Mouse (Mus musculus): ENCODE results near the gene Tlx1. TPM values are rescaled to one million over a fixed set of nuclear protein-coding genes. Genes with fewer than 3 reads are reported as not detected.

Tlx1 gene
- polyA plus RNA-seq (2015; fragmentation: Nextera tagmentation; extraction: Ambion mirVana) = not detected in 2 replicates

GRCm38 (mm10) chr19:45150490-45151181, at the start of gene Tlx1:
TSS of gene Tlx1 (plus strand) at chr19:45150680.
- H3K4me2 ChIP-seq = peak within 1 kb of the TSS; percentile 41
- ATAC-seq (replicated peaks) = no peak
- H3K36me3 ChIP-seq (replicated peaks) = no peaks in the 10 kb centered on the region
- H3K4me3 ChIP-seq = peak within 1 kb of the TSS; percentile 17; the same call in 1 of the 2 replicates
- no peaks in the 10 kb centered on the region for H3K9me3 ChIP-seq
- WGBS = under 1% methylated on average over 56 of the region's 61 CpGs
- no peak within 1 kb of the TSS for H3K27ac ChIP-seq
- peaks cover 14% of the 10 kb centered on the region for H3K4me1 ChIP-seq
- peaks cover 92% of the 10 kb centered on the region for H3K27me3 ChIP-seq (replicated peaks)
- H3K9ac ChIP-seq = no peak within 1 kb of the TSS

GRCm38 (mm10) chr19:45105591-45105990, 44.9 kb upstream of the Tlx1 start:
- Histone ChIP-seq H3K9me3 (no peaks in the 10 kb centered on the region), H3K9ac (no peak overlapping the region), H3K4me3 (no peak overlapping the region), H3K36me3 (replicated peaks) (no peaks in the 10 kb centered on the region), H3K4me2 (no peak overlapping the region), H3K27ac (no peak overlapping the region), H3K27me3 (replicated peaks) (no peaks in the 10 kb centered on the region), H3K4me1 (0 out of 2 replicates have a peak, but pooled peaks cover 3% of the 10 kb centered on the region)
- ATAC-seq (replicated peaks) = no peak
- 66% methylated on average over 1 of the region's 1 CpGs for WGBS

- Histone ChIP-seq H3K4me1 (0 out of 2 replicates have a peak, but pooled peaks cover 3% of the 10 kb centered on the region), H3K9me3 (no peaks in the 10 kb centered on the region), H3K4me3 (no peak overlapping the region), H3K36me3 (replicated peaks) (no peaks in the 10 kb centered on the region), H3K27ac (no peak overlapping the region), H3K4me2 (no peak overlapping the region), H3K9ac (no peak overlapping the region), H3K27me3 (replicated peaks) (no peaks in the 10 kb centered on the region)
- WGBS = 59% methylated on average over 6 of the region's 6 CpGs
- ATAC-seq (replicated peaks) = no peak
These were observed 43.8 kb upstream of the Tlx1 start for GRCm38 (mm10) chr19:45106689-45107088.

GRCm38 (mm10) chr19:45110681-45111080, 39.8 kb upstream of the Tlx1 start:
- H3K27me3 ChIP-seq (replicated peaks) = peaks cover 4% of the 10 kb centered on the region; the same call in 1 of the 2 replicates
- no peak overlapping the region for H3K4me3 ChIP-seq
- WGBS = 82% methylated on average over 8 of the region's 8 CpGs
- H3K9me3 ChIP-seq = no peaks in the 10 kb centered on the region
- peaks cover 8% of the 10 kb centered on the region for H3K4me1 ChIP-seq
- H3K9ac ChIP-seq = no peak overlapping the region
- no peak for ATAC-seq (replicated peaks)
- no peaks in the 10 kb centered on the region for H3K36me3 ChIP-seq (replicated peaks)
- H3K4me2 ChIP-seq = no peak overlapping the region
- H3K27ac ChIP-seq = no peak overlapping the region

GRCm38 (mm10) chr19:45112444-45112843, 38.0 kb upstream of the Tlx1 start:
- Histone ChIP-seq H3K4me1 (peaks cover 6% of the 10 kb centered on the region), H3K4me2 (no peak overlapping the region), H3K27me3 (replicated peaks) (peaks cover 4% of the 10 kb centered on the region; the same call in 1 of the 2 replicates), H3K9ac (no peak overlapping the region), H3K36me3 (replicated peaks) (no peaks in the 10 kb centered on the region), H3K4me3 (no peak overlapping the region), H3K27ac (no peak overlapping the region), H3K9me3 (no peaks in the 10 kb centered on the region)
- no peak for ATAC-seq (replicated peaks)
- WGBS = 84% methylated on average over 6 of the region's 6 CpGs

GRCm38 (mm10) chr19:45113791-45114460, 36.6 kb upstream of the Tlx1 start:
- no peak overlapping the region for H3K4me3 ChIP-seq
- no peak for ATAC-seq (replicated peaks)
- no peaks in the 10 kb centered on the region for H3K36me3 ChIP-seq (replicated peaks)
- no peak overlapping the region for H3K27ac ChIP-seq
- H3K9me3 ChIP-seq = no peaks in the 10 kb centered on the region
- WGBS = 2% methylated on average over 18 of the region's 18 CpGs
- no peak overlapping the region for H3K4me2 ChIP-seq
- peaks cover 6% of the 10 kb centered on the region for H3K4me1 ChIP-seq
- H3K27me3 ChIP-seq (replicated peaks) = peaks cover 4% of the 10 kb centered on the region; the same call in 1 of the 2 replicates
- H3K9ac ChIP-seq = no peak overlapping the region

- no peak for ATAC-seq (replicated peaks)
- Histone ChIP-seq H3K4me2 (no peak overlapping the region), H3K9me3 (no peaks in the 10 kb centered on the region), H3K27ac (no peak overlapping the region), H3K36me3 (replicated peaks) (no peaks in the 10 kb centered on the region), H3K27me3 (replicated peaks) (peaks cover 4% of the 10 kb centered on the region; the same call in 1 of the 2 replicates), H3K4me3 (no peak overlapping the region), H3K9ac (no peak overlapping the region), H3K4me1 (peaks cover 6% of the 10 kb centered on the region)
- WGBS = 21% methylated on average over 3 of the region's 3 CpGs
These were observed 35.7 kb upstream of the Tlx1 start for GRCm38 (mm10) chr19:45114772-45115171.

GRCm38 (mm10) chr19:45116798-45117197, 33.7 kb upstream of the Tlx1 start:
- ATAC-seq (replicated peaks) = no peak
- no peak overlapping the region for H3K4me3 ChIP-seq
- 63% methylated on average over 1 of the region's 1 CpGs for WGBS
- no peaks in the 10 kb centered on the region for H3K36me3 ChIP-seq (replicated peaks)
- H3K4me2 ChIP-seq = no peak overlapping the region
- no peak overlapping the region for H3K9ac ChIP-seq
- peaks cover 4% of the 10 kb centered on the region; the same call in 1 of the 2 replicates for H3K27me3 ChIP-seq (replicated peaks)
- H3K4me1 ChIP-seq = peaks cover 6% of the 10 kb centered on the region
- H3K9me3 ChIP-seq = no peaks in the 10 kb centered on the region
- H3K27ac ChIP-seq = no peak overlapping the region

- H3K4me2 ChIP-seq = no peak overlapping the region
- H3K4me1 ChIP-seq = peaks cover 3% of the 10 kb centered on the region; the same call in 1 of the 2 replicates
- H3K9me3 ChIP-seq = no peaks in the 10 kb centered on the region
- no peak overlapping the region for H3K4me3 ChIP-seq
- H3K27me3 ChIP-seq (replicated peaks) = peaks cover 38% of the 10 kb centered on the region
- H3K9ac ChIP-seq = no peak overlapping the region
- 17% methylated on average over 14 of the region's 14 CpGs for WGBS
- H3K27ac ChIP-seq = no peak overlapping the region
- ATAC-seq (replicated peaks) = no peak
- no peaks in the 10 kb centered on the region for H3K36me3 ChIP-seq (replicated peaks)
These were observed 18.4 kb upstream of the Tlx1 start for GRCm38 (mm10) chr19:45131966-45132628.

- Histone ChIP-seq H3K4me1 (peaks cover 8% of the 10 kb centered on the region), H3K27ac (no peak overlapping the region), H3K36me3 (replicated peaks) (no peaks in the 10 kb centered on the region), H3K9ac (no peak overlapping the region), H3K4me3 (no peak overlapping the region), H3K27me3 (replicated peaks) (peaks cover 94% of the 10 kb centered on the region), H3K9me3 (no peaks in the 10 kb centered on the region), H3K4me2 (no peak overlapping the region)
- WGBS = 14% methylated on average over 3 of the region's 3 CpGs
- no peak for ATAC-seq (replicated peaks)
These were observed 7.9 kb upstream of the Tlx1 start for GRCm38 (mm10) chr19:45142531-45142930.

- H3K4me2 ChIP-seq = peak overlapping the region; percentile 33
- H3K36me3 ChIP-seq (replicated peaks) = no peaks in the 10 kb centered on the region
- peak overlapping the region; percentile 6; the same call in 1 of the 2 replicates for H3K4me3 ChIP-seq
- peaks cover 100% of the 10 kb centered on the region for H3K27me3 ChIP-seq (replicated peaks)
- 1% methylated on average over 46 of the region's 46 CpGs for WGBS
- H3K27ac ChIP-seq = no peak overlapping the region
- ATAC-seq (replicated peaks) = no peak
- no peaks in the 10 kb centered on the region for H3K9me3 ChIP-seq
- peaks cover 8% of the 10 kb centered on the region for H3K4me1 ChIP-seq
- no peak overlapping the region for H3K9ac ChIP-seq
These were observed 7.1 kb upstream of the Tlx1 start for GRCm38 (mm10) chr19:45143214-45143895.

- Histone ChIP-seq H3K36me3 (replicated peaks) (no peaks in the 10 kb centered on the region), H3K4me3 (no peak overlapping the region), H3K9me3 (no peaks in the 10 kb centered on the region), H3K27me3 (replicated peaks) (peaks cover 96% of the 10 kb centered on the region), H3K4me1 (peaks cover 19% of the 10 kb centered on the region), H3K9ac (no peak overlapping the region), H3K27ac (no peak overlapping the region), H3K4me2 (no peak overlapping the region)
- ATAC-seq (replicated peaks) = no peak
- WGBS = 3% methylated on average over 4 of the region's 4 CpGs
These were observed 3.4 kb upstream of the Tlx1 start for GRCm38 (mm10) chr19:45147071-45147470.

Measured in midbrain, embryonic 15.5 days (tissue).